Mouse (Mus musculus) duodenum, adult 2 months (tissue): ENCODE results near the gene Gm17174. TPM values are rescaled to one million over a fixed set of nuclear protein-coding genes. Genes with fewer than 3 reads are reported as not detected.

Experiments
- polyA plus RNA-seq: library from polyadenylated mRNA; depleted of rRNA; stranded (reverse); fragments of >200 nt; gene quantifications from 2 replicates; pipeline ENCODE4 v1.2.3, GENCODE M21; 2012; ENCODE audit warnings: low replicate concordance; rRNA removed

The Gm17174 gene
- not detected in 2 replicates for polyA plus RNA-seq

DNA sequence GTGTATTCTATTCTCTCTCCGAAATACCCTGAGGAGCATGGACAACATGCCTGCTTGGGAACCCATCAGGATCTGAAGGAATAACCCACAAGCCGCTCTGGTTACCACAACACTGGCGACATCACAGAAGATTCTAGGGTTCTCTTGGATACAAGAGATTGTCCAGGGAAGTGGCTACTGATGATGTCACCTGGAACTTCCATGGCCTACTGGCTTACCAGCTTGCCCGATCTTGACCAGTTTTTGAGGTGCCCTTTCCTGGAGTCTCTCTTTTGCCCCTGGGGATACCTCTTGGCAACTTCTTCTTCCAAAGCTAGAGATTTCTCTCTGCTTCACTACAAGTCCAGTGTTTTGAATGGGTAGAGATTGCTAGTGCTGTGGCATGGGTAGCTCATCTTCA, at the start of gene Gm17174:
Gene Gm17174 (minus strand): TSS at position 101 of the 400 bp plus-strand sequence.

DNA sequence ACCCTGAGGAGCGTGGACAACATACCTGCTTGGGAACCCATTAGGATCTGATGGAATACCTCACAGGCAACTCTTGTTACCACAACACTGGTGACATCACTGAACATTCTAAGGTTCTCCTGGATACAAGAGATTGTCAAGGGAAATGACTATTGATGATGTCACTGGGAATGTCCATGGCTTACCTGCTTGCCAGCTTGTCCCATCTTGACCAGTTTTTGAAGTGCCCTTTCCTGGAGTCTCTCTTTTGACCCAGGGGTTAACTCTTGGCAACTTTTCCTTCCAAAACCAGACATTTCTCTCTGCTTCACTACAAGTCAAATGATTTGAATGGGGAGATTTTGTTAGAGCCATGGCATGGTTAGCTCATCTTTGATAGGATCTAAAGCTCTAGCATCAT, 43.6 kb upstream of the Gm17174 start, which contains the start of gene Gm4181:
Gene Gm4181 (minus strand): TSS at position 101 of the 400 bp plus-strand sequence.

GRCm38 (mm10) chr14:51611210-51611609, 19.3 kb upstream of the Gm17174 start, which contains the start of gene Gm17078:
Gm17078 (minus strand) TSS chr14:51611310.

DNA sequence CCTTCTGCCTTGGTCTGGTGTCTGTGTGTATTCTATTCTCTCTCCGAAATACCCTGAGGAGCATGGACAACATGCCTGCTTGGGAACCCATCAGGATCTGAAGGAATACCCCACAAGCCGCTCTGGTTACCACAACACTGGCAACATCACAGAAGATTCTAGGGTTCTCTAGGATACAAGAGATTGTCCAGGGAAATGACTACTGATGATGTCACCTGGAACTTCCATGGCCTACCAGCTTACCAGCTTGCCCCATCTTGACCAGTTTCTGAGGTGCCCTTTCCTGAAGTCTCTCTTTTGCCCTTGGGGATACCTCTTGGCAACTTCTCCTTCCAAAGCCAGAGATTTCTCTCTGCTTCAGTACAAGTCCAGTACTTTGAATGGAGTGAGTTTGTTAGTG, 18.0 kb downstream of the Gm17174 start, which contains the start of gene Gm17175:
Gene Gm17175 (minus strand): TSS at position 101 of the 400 bp plus-strand sequence.

GRCm38 (mm10) chr14:51552490-51552889, 39.4 kb downstream of the Gm17174 start, which contains the start of gene Gm5622:
Gm5622 (plus strand) TSS chr14:51552790.

Other genes starting within 250 kb of the Gm17174 start
- gene Gm7247, start 230.4 kb downstream of the Gm17174 start, polyA plus RNA-seq: not detected in 2 replicates
- gene Vmn2r88, start 181.3 kb downstream of the Gm17174 start, polyA plus RNA-seq: not detected in 2 replicates
- gene Vmn2r89, start 140.3 kb downstream of the Gm17174 start, polyA plus RNA-seq: not detected in 2 replicates
- not detected in 2 replicates for gene Gm5622, start 39.3 kb downstream of the Gm17174 start, polyA plus RNA-seq
- gene Gm17175, start 18.1 kb downstream of the Gm17174 start, polyA plus RNA-seq: not detected in 2 replicates
- not detected in 2 replicates for gene Gm17078, start 19.2 kb upstream of the Gm17174 start, polyA plus RNA-seq
- not detected in 2 replicates for gene Gm4181, start 43.5 kb upstream of the Gm17174 start, polyA plus RNA-seq
- gene Gm17079, start 103.3 kb upstream of the Gm17174 start, polyA plus RNA-seq: not detected in 2 replicates
- gene Gm5800, start 125.0 kb upstream of the Gm17174 start, polyA plus RNA-seq: not detected in 2 replicates
- gene Ang4, start 181.5 kb upstream of the Gm17174 start, polyA plus RNA-seq: 36.8 and 128 TPM in 2 replicates
- not detected in 2 replicates for gene AY358078, start 207.9 kb upstream of the Gm17174 start, polyA plus RNA-seq